Comparison of ENCODE assay signal across 9 mouse cellular contexts in the genomic region with DNA sequence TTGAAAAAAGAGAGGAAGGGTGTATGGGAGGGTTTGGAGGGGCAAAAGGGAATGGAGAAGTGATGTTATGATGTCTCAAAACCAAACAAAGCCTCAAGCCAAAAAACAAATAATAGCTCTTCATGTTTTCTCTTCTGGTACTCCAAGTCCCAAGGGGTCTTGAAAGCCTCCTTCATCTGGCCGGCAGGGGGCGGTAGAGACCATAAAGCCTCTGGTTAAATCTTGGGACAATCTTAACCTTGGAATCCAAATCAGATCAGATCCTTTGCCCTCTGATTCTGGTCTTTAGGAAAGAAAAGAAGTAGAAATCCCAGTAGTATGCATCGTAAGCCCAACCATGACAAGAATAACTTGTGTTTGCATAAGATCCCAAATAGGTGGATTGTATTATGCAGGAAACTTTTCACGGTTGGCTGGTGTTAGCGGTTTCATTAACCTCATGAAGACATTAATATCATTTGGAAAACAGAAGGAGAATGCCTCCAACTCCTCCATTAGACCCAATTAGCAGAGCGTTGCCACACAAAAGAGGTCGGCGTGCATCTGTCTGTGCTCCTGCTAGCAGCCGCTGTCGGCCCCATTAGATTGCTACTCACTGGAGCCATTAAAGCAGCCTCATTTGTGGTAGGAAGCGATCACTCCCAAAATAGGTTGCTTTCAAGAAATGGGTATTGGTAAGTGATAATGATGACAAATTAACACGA.
DNase-seq lines count a peak whose midpoint lies in the region; ATAC-seq and TF ChIP-seq lines count a peak whose summit lies in the region.
"Had no signal": no experiment of that assay in that cellular context is flagged by ENCODE, and none has a peak within 500 bp of the region (broad histone marks: within the 10 kb centered on the region; RNA-seq: fewer than 3 reads in every experiment).

No protein-coding gene starts in this region.

- H3K27me3 ChIP-seq in heart, embryonic 11.5 days (ENCODE audit: control insufficient read depth, insufficient read depth, low read length): no peaks in the 10 kb centered on the region
- no peaks in the 10 kb centered on the region for H3K27me3 ChIP-seq in midbrain, postnatal 0 days (ENCODE audit: insufficient read depth, low read length)
- H3K27me3 ChIP-seq: limb, embryonic 12.5 days had no signal

- H3K9ac ChIP-seq in heart, embryonic 11.5 days (ENCODE audit: low read depth, low read length): no peak overlapping the region
- no peak overlapping the region for H3K9ac ChIP-seq in midbrain, postnatal 0 days (replicated peaks; ENCODE audit: low read length, poor library complexity, severe bottlenecking)
- H3K9ac ChIP-seq: limb, embryonic 12.5 days had no signal

- H3K4me1 ChIP-seq in heart, embryonic 11.5 days (ENCODE audit: control insufficient read depth, insufficient read depth, low read length): no peaks in the 10 kb centered on the region
- no peaks in the 10 kb centered on the region for H3K4me1 ChIP-seq in midbrain, postnatal 0 days (ENCODE audit: insufficient read depth, low read length)

- WGBS in heart, embryonic 11.5 days (ENCODE audit: insufficient replicate concordance): 68% methylated on average over 12 of the region's 12 CpGs
- 61% methylated on average over 12 of the region's 12 CpGs for WGBS in midbrain, postnatal 0 days

- H3K36me3 ChIP-seq in heart, embryonic 11.5 days (ENCODE audit: control insufficient read depth, insufficient read depth, low read length): no peaks in the 10 kb centered on the region
- H3K36me3 ChIP-seq in midbrain, postnatal 0 days (ENCODE audit: insufficient read depth, low read length): no peaks in the 10 kb centered on the region
- H3K36me3 ChIP-seq: limb, embryonic 12.5 days had no signal

- H3K27ac ChIP-seq in heart, embryonic 11.5 days (ENCODE audit: low read depth, low read length): no peak overlapping the region
- H3K27ac ChIP-seq in midbrain, postnatal 0 days (ENCODE audit: low read depth, low read length): no peak overlapping the region
- H3K27ac ChIP-seq: limb, embryonic 12.5 days had no signal

- no peak for ATAC-seq in heart, embryonic 11.5 days (replicated peaks; ENCODE audit: insufficient number of reproducible peaks, low FRiP score, low TSS enrichment)
- no peak for ATAC-seq in midbrain, postnatal 0 days (ENCODE audit: low FRiP score)

- no peaks in the 10 kb centered on the region for H3K9me3 ChIP-seq in heart, embryonic 11.5 days (replicated peaks; ENCODE audit: control insufficient read depth, low read length)
- no peaks in the 10 kb centered on the region for H3K9me3 ChIP-seq in midbrain, postnatal 0 days (ENCODE audit: low read length)
- H3K9me3 ChIP-seq: limb, embryonic 12.5 days had no signal

- DNase-seq in heart, adult 18-20 months: peak; percentile 12 to 80
- DNase-seq in adrenal gland, postnatal 10 days: peak; percentile 87
- DNase-seq in embryo, embryonic 10.5 days (ENCODE audit: low spot score): peak; percentile 87
- peak; percentile 56 to 72 for DNase-seq in heart, postnatal 14 days
- peak; percentile 84 to 95 for DNase-seq in layer of hippocampus, postnatal 25 days (ENCODE audit: extremely low spot score in 1 of 2, low spot score in 1 of 2)
- peak; percentile 80 for DNase-seq in midbrain, postnatal 0 days (ENCODE audit: low spot score)
- peak; percentile 45 for DNase-seq in telencephalon, adult 2 months (ENCODE audit: low read depth, low spot score)

- intact Hi-C loops in heart, postnatal 14 days (cut with DNase I): loop anchor here (2.0 kb wide), 2 partner anchors 471 to 541 kb away; no protein-coding TSS in a partner anchor

- TF ChIP-seq CTCF in midbrain, postnatal 0 days (IDR thresholded peaks at IDR 0.05): peak; percentile 84

- H3K4me2 ChIP-seq in heart, embryonic 11.5 days: no peak overlapping the region
- H3K4me2 ChIP-seq in midbrain, postnatal 0 days (ENCODE audit: low read depth, low read length, poor library complexity, severe bottlenecking): no peak overlapping the region
- H3K4me2 ChIP-seq: limb, embryonic 12.5 days had no signal

- no peak overlapping the region for H3K4me3 ChIP-seq in heart, embryonic 11.5 days (ENCODE audit: low read depth, low read length)
- no peak overlapping the region for H3K4me3 ChIP-seq in midbrain, postnatal 0 days (ENCODE audit: low read depth, low read length)
- H3K4me3 ChIP-seq: limb, embryonic 12.5 days had no signal
